Mouse (Mus musculus) midbrain, embryonic 12.5 days (tissue): ENCODE measurements around the gene Cdhr1. TPM values are rescaled to one million over a fixed set of nuclear protein-coding genes. Genes with fewer than 3 reads are reported as not detected.
"Not testable (repeated sequence)": the region's sequence is repeated elsewhere in the genome, so short reads cannot be mapped to it uniquely, and the experiment has no call there.

Source experiments
- ATAC-seq: fragments of 200-750 bp; cut with Nextera tagmentation; 2 replicates; pipeline ENCODE4 v1.8.0; 2017; ENCODE audit warnings: low read depth, moderate TSS enrichment, moderate library complexity; ENCODE audit not compliant: low FRiP score
- H3K27ac ChIP-seq: fragments of 300-500 bp; sonication (generic); replicated peaks from 2 replicates; pipeline ENCODE4 v1.5.1; 2016; ENCODE audit warnings: mild to moderate bottlenecking
- H3K27me3 ChIP-seq: fragments of 300-500 bp; sonication (generic); 2 replicates; pipeline ENCODE4 v1.6.1; 2016; ENCODE audit warnings: mild to moderate bottlenecking
- H3K36me3 ChIP-seq: fragments of 300-500 bp; sonication (generic); 2 replicates; pipeline ENCODE4 v1.6.1; 2016
- H3K4me1 ChIP-seq: fragments of 300-500 bp; sonication (generic); 2 replicates; pipeline ENCODE4 v1.6.1; 2016
- H3K4me2 ChIP-seq: fragments of 300-500 bp; sonication (generic); replicated peaks from 2 replicates; pipeline ENCODE4 v1.6.1; 2016; ENCODE audit warnings: mild to moderate bottlenecking, moderate library complexity
- H3K4me3 ChIP-seq: fragments of 300-500 bp; sonication (generic); 2 replicates; pipeline ENCODE4 v1.5.1; 2016; ENCODE audit warnings: mild to moderate bottlenecking
- H3K9ac ChIP-seq: fragments of 300-500 bp; sonication (generic); replicated peaks from 2 replicates; pipeline ENCODE4 v1.6.1; 2016; ENCODE audit warnings: mild to moderate bottlenecking, moderate library complexity
- H3K9me3 ChIP-seq: fragments of 300-500 bp; sonication (generic); 2 replicates; pipeline ENCODE4 v1.6.1; 2016; ENCODE audit warnings: mild to moderate bottlenecking
- WGBS: fragments of 180-500 bp; shearing (Covaris S2); methylation state at CpG from one replicate; pipeline ENCODE4 v1.1.7; 2016; 5-methylcytosine and 5-hydroxymethylcytosine counted together
- polyA plus RNA-seq: library from polyadenylated mRNA; unstranded; fragments of >200 nt; fragmentation: Nextera tagmentation; extraction: Ambion mirVana; gene quantifications from 2 replicates; pipeline ENCODE4 v1.2.1, GENCODE M21; 2016

The Cdhr1 gene
- polyA plus RNA-seq: 0.14 and 0.17 TPM in 2 replicates

- Histone ChIP-seq H3K36me3 (no peaks in the 10 kb centered on the region), H3K27ac (no peak within 1 kb of the TSS), H3K4me3 (peak within 1 kb of the TSS; percentile 40)
These were observed at the start of gene Cdhr1 for GRCm38 (mm10) chr14:37097956-37098530. TSS of gene Cdhr1 (minus strand) at chr14:37098347.

GRCm38 (mm10) chr14:37139051-37139710, 41.0 kb upstream of the Cdhr1 start:
- peaks cover 2% of the 10 kb centered on the region for H3K4me1 ChIP-seq
- H3K9ac ChIP-seq: no peak overlapping the region
- no peak overlapping the region for H3K4me2 ChIP-seq
- no peak overlapping the region for H3K4me3 ChIP-seq
- H3K27ac ChIP-seq: no peak overlapping the region
- no peaks in the 10 kb centered on the region for H3K36me3 ChIP-seq
- 50% methylated on average over 8 of the region's 8 CpGs for WGBS
- H3K9me3 ChIP-seq: no peaks in the 10 kb centered on the region
- no peak for ATAC-seq
- H3K27me3 ChIP-seq: no peaks in the 10 kb centered on the region

More at GRCm38 (mm10) chr14:37097956-37098530, at the start of gene Cdhr1:
- peak; percentile 85 for ATAC-seq
- H3K9ac ChIP-seq: peak within 1 kb of the TSS; percentile 24
- WGBS: under 1% methylated on average over 28 of the region's 30 CpGs
- H3K4me2 ChIP-seq: peak within 1 kb of the TSS; percentile 76
- H3K27me3 ChIP-seq: peaks cover 29% of the 10 kb centered on the region
- peaks cover 8% of the 10 kb centered on the region for H3K4me1 ChIP-seq
- H3K9me3 ChIP-seq: no peaks in the 10 kb centered on the region

GRCm38 (mm10) chr14:37137596-37137995, 39.4 kb upstream of the Cdhr1 start:
- WGBS: 88% methylated on average over 3 of the region's 3 CpGs
- ATAC-seq, H3K4me3 ChIP-seq, H3K4me2 ChIP-seq, H3K27ac ChIP-seq, H3K9ac ChIP-seq, H3K27me3 ChIP-seq, H3K4me1 ChIP-seq, H3K9me3 ChIP-seq, H3K36me3 ChIP-seq: not testable (repeated sequence)

- WGBS: 88% methylated on average over 4 of the region's 4 CpGs
- no peak overlapping the region for H3K4me3 ChIP-seq
- H3K27ac ChIP-seq: no peak overlapping the region
- peaks cover 7% of the 10 kb centered on the region for H3K4me1 ChIP-seq
- ATAC-seq: no peak
- H3K27me3 ChIP-seq: no peaks in the 10 kb centered on the region
- H3K9me3 ChIP-seq: no peaks in the 10 kb centered on the region
- no peak overlapping the region for H3K9ac ChIP-seq
- peaks cover 15% of the 10 kb centered on the region for H3K36me3 ChIP-seq
- no peak overlapping the region for H3K4me2 ChIP-seq
These were observed 38.0 kb upstream of the Cdhr1 start for GRCm38 (mm10) chr14:37136110-37136509.

- WGBS: 1% methylated on average over 10 of the region's 10 CpGs
These were observed 37.5 kb upstream of the Cdhr1 start for GRCm38 (mm10) chr14:37135671-37136070.

GRCm38 (mm10) chr14:37135127-37135593, 37.0 kb upstream of the Cdhr1 start, which contains the start of gene Ghitm:
TSS of gene Ghitm (minus strand) at chr14:37135272.
- Histone ChIP-seq H3K4me1 (peaks cover 7% of the 10 kb centered on the region), H3K27ac (peak within 1 kb of the TSS; percentile 63), H3K4me2 (peak within 1 kb of the TSS; percentile 73), H3K36me3 (peaks cover 23% of the 10 kb centered on the region), H3K9me3 (no peaks in the 10 kb centered on the region), H3K4me3 (peak within 1 kb of the TSS; percentile 79), H3K27me3 (no peaks in the 10 kb centered on the region), H3K9ac (peak within 1 kb of the TSS; percentile 84)
- WGBS: under 1% methylated on average over 38 of the region's 38 CpGs
- peak; percentile 99 for ATAC-seq

More at GRCm38 (mm10) chr14:37135671-37136070, 37.5 kb upstream of the Cdhr1 start:
- Histone ChIP-seq H3K36me3 (peaks cover 18% of the 10 kb centered on the region), H3K27ac (peak overlapping the region; percentile 5; the same call in 1 of the 2 replicates), H3K4me2 (peak overlapping the region; percentile 63), H3K4me3 (peak overlapping the region; percentile 79), H3K9ac (peak overlapping the region; percentile 38), H3K27me3 (no peaks in the 10 kb centered on the region), H3K4me1 (peaks cover 7% of the 10 kb centered on the region), H3K9me3 (no peaks in the 10 kb centered on the region)
- peak; percentile 58 for ATAC-seq

- H3K36me3 ChIP-seq: peaks cover 28% of the 10 kb centered on the region
- no peak for ATAC-seq
- no peaks in the 10 kb centered on the region for H3K27me3 ChIP-seq
- H3K4me3 ChIP-seq: peak overlapping the region; percentile 79
- H3K9ac ChIP-seq: peak overlapping the region; percentile 84
- H3K4me1 ChIP-seq: peaks cover 7% of the 10 kb centered on the region
- WGBS: 2% methylated on average over 40 of the region's 40 CpGs
- H3K9me3 ChIP-seq: no peaks in the 10 kb centered on the region
- H3K4me2 ChIP-seq: peak overlapping the region; percentile 73
- H3K27ac ChIP-seq: peak overlapping the region; percentile 63
These were observed 36.4 kb upstream of the Cdhr1 start for GRCm38 (mm10) chr14:37134304-37135126.

GRCm38 (mm10) chr14:37127652-37128051, 29.5 kb upstream of the Cdhr1 start:
- WGBS: 52% methylated on average over 4 of the region's 4 CpGs
- ATAC-seq: no peak

GRCm38 (mm10) chr14:37119233-37119632, 21.1 kb upstream of the Cdhr1 start:
- H3K4me1 ChIP-seq: no peaks in the 10 kb centered on the region
- ATAC-seq: no peak
- peaks cover 27% of the 10 kb centered on the region for H3K36me3 ChIP-seq
- H3K9ac ChIP-seq: no peak overlapping the region
- no peaks in the 10 kb centered on the region for H3K27me3 ChIP-seq
- WGBS: 96% methylated on average over 4 of the region's 4 CpGs
- no peak overlapping the region for H3K4me2 ChIP-seq
- H3K27ac ChIP-seq: no peak overlapping the region
- no peak overlapping the region for H3K4me3 ChIP-seq
- H3K9me3 ChIP-seq: no peaks in the 10 kb centered on the region

More at GRCm38 (mm10) chr14:37127652-37128051, 29.5 kb upstream of the Cdhr1 start:
- Histone ChIP-seq H3K9ac (no peak overlapping the region), H3K9me3 (no peaks in the 10 kb centered on the region), H3K27ac (no peak overlapping the region), H3K4me3 (no peak overlapping the region), H3K4me2 (no peak overlapping the region), H3K4me1 (no peaks in the 10 kb centered on the region), H3K36me3 (peaks cover 83% of the 10 kb centered on the region), H3K27me3 (no peaks in the 10 kb centered on the region)

GRCm38 (mm10) chr14:37113922-37114321, 15.8 kb upstream of the Cdhr1 start, which contains the start of gene 2610528A11Rik:
TSS of gene 2610528A11Rik (minus strand) at chr14:37114022.
- Histone ChIP-seq H3K4me1 (no peaks in the 10 kb centered on the region), H3K36me3 (no peaks in the 10 kb centered on the region), H3K27ac (no peak within 1 kb of the TSS), H3K27me3 (no peaks in the 10 kb centered on the region), H3K9ac (no peak within 1 kb of the TSS), H3K9me3 (no peaks in the 10 kb centered on the region), H3K4me3 (no peak within 1 kb of the TSS), H3K4me2 (no peak within 1 kb of the TSS)
- ATAC-seq: no peak
- 72% methylated on average over 3 of the region's 3 CpGs for WGBS

- no peak for ATAC-seq
- Histone ChIP-seq H3K27ac (no peak overlapping the region), H3K4me1 (no peaks in the 10 kb centered on the region), H3K4me3 (no peak overlapping the region), H3K36me3 (no peaks in the 10 kb centered on the region), H3K4me2 (no peak overlapping the region), H3K9ac (no peak overlapping the region), H3K27me3 (no peaks in the 10 kb centered on the region), H3K9me3 (no peaks in the 10 kb centered on the region)
- WGBS: 93% methylated on average over 7 of the region's 7 CpGs
These were observed 14.8 kb upstream of the Cdhr1 start for GRCm38 (mm10) chr14:37112931-37113330.
